Mouse (Mus musculus): ENCODE results near the gene Phlpp2. TPM values are rescaled to one million over a fixed set of nuclear protein-coding genes. Genes with fewer than 3 reads are reported as not detected.
"Not testable (repeated sequence)": the region's sequence is repeated elsewhere in the genome, so short reads cannot be mapped to it uniquely, and the experiment has no call there.

Gene Phlpp2
- total RNA-seq (2021): 1 to 10 TPM; 6.0 to 6.5 TPM

DNA sequence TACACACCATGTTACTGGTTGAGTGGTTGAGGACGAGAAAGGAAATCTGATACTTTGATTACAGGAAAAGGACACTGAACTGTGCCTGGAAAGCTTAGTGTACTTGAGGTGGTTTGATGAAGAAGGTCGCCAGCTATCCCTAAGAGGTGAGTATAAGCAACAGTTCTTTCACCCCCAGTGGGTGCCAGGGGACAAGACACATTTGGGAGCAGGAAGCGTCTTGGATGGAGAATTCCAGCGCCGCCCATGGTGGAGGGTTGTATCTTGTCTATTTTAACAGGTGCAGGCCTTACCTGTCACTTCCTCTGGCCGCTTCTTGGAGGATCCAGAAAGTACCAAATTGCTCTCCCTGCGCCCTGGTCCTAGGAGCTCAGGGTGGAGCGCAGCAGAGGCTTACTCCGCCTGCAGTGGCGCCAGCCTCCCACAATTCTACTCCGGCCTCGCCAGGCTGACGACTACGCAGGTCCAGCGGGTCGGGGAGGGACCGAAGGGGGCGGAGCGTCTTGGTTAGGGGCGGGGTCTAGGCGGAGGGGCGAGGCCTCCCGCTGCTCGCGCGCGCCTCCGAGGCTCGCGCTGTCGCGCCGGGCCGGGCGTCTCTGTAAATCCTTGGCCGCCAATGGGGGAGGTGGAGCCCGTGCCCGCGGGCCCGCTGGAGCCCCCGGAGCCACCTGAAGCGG is at the start of gene Phlpp2:
Gene Phlpp2 (plus strand): TSS at position 540 of the 677 bp plus-strand sequence.
- DNase-seq: peak; percentile 99

DNA sequence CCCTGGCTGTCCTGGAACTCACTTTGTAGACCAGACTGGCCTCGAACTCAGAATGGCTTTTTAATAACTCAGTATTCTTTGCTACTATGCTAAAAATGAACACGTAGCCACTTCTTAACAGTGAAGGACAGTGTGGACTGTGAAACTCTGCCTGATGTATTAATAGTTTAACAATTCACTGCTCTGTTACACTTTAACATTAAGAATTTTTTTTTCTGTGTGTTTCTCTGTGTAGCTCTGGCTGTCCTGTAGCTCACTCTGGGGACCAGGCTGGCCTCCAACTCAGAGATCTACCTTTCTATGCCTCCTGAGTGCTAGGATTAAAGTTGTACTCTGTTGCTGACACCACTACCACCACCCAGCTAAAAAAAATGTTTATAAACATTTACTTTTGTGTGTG is 44.8 kb upstream of the Phlpp2 start:
- DNase-seq: no peak

DNA sequence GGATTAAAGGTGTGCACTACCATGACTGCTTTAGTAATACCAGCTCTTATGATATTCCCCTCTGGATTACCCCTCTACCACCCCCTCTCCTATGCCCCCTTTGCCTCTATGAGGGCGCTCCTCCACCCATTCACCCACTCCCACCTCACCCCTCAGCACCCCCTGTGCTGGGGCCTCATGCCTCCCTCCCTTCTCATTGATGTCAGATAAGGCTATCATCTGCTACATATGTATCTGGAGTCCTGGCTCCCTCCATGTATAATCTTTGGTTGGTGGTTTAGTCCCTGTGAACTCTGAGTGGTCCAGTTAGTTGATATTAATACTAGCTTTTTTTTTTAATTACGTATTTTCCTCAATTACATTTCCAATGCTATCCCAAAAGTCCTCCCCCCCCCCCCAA is 28.5 kb upstream of the Phlpp2 start:
- DNase-seq: no peak

DNA sequence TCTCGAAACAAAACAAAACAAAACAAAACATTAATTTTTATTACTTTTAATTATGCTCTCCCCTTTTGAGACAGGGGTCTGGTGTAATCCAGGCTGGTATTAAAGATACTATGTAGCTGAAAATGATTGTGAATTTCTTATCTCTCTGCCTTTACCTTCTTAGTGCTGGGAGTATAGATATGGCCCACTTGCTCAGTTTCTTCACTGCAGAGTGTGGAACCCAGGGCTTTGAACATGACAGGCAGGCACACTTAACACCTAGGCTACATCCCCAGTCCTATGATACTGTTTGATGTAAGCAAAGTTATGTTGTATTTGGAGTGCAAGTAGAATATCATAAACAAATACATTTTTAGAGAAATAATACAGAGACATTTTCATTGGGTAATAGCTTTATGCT is 25.9 kb upstream of the Phlpp2 start:
- no peak for DNase-seq

DNA sequence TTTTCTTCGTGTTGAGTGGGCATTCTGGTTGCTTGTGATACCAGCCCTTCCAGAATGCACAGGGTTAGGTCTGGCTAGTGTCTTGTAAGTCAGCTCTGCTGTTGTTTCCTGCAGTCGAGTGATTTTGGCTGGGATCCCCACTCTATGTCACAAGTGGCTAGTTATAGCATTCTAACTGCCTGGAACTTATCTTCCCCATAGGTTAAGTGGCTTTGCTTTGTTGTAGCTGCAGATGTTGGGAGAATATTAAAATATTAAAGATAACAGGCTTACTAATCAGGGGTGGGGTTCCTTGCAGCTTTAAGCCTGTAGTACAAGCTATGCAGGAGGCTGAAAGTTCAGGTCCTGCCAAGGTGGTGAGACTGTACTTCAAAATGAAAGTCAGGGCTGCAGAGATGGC is 20.5 kb upstream of the Phlpp2 start:
- no peak for DNase-seq

DNA sequence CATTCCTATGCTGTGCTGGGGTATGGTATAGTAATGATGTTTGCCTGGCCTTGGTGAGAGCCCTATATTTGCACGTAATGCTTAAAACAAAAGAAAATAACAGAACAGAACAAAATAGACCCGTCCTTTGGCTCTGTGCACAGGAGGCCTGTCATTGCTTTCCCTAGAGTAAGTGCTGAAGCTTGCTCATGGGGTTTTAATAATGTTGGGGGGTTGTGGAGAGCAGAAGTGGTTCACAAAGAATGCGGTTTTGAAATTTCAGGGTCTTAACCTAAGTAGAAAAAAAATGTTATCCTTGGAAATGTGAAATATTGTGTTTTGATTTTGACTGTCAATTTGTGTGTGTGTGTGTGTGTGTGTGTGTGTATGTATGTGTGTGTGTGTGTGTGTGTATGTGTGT is 19.4 kb upstream of the Phlpp2 start:
- no peak for DNase-seq

DNA sequence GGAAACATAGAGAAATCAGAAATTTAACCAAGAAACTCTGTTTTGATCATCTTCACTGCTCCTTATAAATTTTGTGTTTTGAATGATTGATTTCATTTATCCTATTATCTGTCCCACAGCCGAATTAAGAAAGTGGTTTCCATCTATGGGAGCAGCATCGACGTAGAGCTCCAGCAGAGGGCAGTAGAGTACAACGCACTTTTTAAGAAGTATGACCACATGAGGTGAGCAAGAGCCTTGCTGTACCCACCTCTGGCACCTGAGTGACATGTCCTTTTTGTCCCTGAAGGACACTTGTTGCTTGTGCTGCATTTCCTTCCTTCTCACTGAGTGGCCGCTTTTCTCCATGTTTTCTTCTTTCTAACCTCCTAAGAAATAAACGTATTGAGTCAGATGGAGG is 14.9 kb upstream of the Phlpp2 start:
- peak; percentile 70 for DNase-seq

DNA sequence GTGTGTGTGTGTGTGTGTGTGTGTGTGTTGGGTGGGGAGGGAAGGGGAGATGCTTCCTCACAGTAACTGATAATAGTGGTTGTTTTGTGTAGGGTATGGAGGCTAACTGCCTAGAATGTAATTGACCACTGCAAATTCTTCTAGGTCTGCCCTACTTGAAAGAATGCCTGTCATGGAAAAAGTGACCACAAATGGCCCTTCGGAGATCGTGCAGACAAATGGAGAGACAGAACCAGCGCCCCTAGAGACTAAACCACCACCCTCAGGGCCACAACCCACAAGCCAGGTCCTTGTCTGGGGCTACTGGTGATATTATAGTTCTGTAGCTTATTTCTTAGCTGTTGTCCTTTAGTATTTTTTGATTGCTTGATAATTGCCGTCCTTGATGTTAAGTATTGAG is 13.8 kb upstream of the Phlpp2 start:
- DNase-seq: no peak

DNA sequence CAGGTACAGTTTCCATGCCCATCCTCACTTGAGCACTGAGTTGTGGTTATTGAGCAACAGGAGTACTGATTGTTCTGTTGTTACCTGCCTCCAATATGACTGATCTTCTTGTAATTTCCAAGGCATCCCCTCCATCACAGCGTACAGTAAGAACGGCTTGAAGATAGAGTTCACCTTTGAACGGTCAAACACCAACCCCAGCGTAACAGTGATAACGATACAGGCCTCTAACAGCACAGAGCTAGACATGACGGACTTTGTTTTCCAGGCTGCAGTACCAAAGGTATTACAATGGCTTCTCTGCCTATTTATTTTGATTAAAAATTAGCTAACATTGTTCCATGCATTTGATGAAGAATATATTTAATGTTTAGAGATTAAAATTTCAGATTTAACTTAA is 12.9 kb upstream of the Phlpp2 start:
- no peak for DNase-seq

DNA sequence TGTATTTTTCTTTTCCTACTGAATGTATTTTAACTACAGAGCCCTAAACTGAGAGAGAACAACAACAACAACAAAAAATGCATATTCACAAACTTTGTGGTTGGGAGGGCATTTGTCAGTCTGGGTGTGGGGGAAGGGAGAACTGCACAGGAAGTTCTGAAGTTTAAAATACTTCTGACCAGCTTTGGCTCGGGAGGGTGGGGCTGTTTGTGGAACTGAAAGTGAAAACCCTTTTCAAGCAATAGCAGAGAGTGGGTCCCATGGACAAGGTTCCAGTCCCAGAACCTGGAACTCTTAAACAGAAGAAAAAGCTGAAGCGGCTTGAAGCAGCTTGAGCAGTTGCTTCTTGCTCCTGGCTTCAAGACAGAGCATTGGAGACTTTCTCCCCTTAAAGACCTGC is 4.9 kb upstream of the Phlpp2 start:
- DNase-seq: peak; percentile 22

DNA sequence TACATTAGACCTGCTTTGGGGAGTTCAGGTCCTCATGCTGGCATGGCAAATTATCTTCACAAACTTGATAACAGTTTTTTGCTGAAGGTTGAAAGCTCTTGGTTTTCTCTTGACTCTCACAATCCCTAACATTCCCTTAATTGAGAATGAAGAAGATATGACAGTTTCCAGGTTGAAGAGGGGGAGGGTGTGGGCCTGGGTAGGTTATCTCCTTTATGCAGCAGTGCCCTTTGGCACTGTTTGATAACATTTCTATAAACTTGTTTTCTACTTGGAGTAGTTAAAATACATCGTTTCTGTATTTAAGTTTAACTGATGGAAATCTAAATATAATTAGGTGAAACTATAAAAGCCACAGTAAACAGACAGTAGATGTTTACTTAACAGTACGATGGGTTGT is 3.5 kb upstream of the Phlpp2 start:
- DNase-seq: no peak

DNA sequence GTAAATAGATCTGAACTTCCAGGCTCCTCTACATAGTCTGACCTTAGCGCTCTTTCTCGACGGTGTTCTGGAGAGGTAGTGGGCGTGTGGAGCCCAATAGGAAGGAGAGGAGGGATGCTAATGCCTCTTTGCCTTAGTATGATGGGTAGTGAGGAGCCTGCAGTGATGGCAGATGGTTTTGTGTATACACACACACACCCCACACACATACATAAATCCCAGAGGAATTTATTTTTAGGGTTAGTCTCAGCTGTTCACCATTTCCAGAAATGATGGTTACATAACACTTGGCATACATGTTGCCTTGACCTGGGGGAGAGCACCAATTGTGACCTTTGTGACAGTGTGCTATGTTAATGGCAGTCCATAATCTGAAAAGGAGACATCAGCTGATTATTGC is 2.8 kb upstream of the Phlpp2 start:
- no peak for DNase-seq

DNA sequence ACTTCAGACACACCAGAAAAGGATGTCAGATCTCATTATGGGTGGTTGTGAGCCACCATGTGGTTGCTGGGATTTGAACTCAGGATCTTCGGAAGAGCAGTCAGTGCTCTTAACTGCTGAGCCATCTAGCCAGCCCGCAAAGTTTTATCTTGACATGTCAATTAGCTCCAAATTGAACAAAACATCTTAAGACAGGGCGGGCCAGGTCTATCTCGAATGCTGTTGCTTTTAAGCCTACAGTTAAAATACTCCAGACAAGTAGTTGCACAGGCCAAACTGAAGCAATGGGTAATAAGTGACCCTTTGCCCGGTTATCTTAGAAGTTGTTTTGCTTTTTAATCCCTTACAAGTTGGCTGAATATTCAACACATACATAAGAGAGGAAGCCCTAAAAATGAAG is 1.7 kb upstream of the Phlpp2 start:
- no peak for DNase-seq

DNA sequence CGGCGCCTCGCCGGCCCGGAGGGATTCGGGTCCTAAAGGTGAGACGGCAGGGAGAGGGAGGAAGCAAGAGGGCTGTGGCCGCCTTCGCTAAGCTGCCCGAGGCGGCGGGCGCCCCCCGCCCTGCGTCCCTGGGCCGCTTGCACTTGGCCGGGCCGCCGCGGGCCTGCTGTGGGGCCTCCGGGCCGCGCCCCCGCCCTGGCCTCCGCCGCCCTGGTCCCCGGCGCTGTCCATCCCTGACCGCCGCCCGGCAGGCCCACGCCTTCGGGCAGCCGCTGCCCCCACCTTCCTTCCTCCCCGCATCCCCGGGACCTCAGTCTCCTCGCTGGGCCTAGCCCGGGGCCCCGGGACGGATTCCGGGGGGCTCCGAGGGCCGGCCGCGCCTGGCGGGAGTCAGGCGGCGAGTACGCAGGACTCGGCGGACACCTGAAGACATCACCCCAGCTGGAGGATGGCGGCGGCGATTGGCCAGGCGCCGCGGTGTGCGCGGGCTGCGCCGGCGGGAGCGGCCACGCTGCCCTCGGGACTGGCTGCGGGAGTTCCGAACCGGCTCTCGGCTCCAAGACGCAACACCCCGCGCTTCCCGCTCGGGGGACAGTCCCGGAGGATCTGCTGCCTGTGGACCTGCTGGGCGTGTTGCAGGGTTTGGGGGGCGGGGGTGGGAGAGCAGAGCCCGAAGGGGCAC is 479 bp downstream of the Phlpp2 start:
- DNase-seq: peak; percentile 53

DNA sequence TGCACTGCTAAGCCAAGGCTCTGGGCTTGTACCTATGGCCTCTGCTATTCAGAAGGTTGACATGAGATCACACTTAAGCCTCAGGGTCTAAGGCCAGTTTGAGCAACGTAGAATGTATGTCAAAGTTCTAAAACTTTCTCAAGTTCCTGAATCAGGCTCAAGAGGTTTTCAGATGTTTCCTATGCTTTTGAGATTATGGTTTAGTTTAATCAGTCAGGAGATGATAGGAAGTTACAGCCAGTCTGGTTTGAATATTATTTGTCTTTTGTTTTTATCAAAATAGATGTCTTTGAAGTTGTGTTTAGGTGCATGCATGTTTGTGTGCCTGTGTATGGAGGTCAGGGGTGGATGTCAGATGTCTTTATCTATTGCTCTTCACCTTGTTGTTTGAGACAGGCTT is 2.7 kb downstream of the Phlpp2 start:
- DNase-seq: no peak

DNA sequence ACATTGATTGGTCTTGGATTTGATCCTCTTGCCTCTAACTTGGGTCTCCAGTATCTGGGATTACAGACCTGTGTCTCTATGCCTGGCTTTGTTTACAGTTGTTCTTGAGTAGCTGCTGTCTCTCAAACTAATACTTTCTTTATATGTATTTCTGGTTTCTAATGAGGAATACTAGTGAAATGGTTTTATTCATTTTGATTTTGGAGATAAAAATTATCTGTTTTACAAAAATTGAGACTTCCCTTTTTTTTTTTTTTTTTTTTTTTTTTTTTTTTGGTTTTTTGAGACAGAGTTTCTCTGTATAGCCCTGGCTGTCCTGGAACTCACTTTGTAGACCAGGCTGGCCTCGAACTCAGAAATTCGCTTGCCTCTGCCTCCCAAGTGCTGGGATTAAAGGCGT is 5.5 kb downstream of the Phlpp2 start:
- not testable (repeated sequence) for DNase-seq

DNA sequence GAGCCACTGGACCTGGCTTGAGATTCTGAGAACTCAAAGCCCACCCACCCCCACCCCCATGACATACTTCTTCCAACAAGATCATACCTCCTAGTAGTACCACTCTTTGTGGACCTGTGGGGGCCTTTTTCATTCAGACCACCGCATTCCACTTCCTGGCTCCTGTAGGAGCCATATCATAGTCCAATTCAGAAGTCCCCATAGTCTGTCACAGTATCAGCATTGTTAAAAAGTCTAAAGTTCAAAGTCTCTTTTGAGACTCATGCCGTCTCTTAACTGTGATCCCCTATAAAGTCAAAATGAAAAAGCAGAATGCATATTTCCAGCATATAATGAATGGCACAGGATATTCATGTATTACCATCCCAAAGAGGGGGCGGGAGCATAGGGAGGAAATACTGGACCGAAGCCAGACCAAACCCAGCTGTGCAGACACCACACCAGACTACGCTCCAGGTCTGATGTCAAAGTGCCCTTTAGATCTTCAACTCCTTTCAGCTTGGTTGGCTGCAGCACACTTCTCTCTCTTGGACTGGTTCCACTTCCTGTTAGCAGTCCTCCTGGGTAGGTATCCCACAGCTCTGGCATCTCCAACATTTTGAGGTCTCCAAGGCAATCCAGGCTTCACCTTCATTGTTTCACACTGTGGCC is 11.8 kb downstream of the Phlpp2 start:
- peak; percentile 13 for DNase-seq

DNA sequence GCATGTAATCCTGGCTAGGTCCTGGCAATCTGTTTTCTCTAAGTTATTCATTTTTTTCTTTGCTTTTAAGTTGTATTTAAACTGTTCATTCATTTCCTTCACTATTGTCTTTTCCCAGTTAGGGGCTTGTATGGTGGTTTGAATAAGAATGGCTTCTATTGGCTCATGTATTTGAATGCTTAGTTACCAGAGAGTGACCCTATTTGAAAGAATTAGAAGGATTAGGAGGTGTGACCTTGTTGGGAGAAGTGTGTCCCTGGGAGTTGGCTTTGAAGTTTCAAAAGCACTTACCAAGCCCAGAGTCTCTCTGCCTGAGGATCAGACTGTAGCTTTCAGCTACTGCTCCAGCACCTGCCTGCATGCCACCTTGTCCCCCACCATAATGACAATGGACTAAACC is 17.0 kb downstream of the Phlpp2 start:
- no peak for DNase-seq

DNA sequence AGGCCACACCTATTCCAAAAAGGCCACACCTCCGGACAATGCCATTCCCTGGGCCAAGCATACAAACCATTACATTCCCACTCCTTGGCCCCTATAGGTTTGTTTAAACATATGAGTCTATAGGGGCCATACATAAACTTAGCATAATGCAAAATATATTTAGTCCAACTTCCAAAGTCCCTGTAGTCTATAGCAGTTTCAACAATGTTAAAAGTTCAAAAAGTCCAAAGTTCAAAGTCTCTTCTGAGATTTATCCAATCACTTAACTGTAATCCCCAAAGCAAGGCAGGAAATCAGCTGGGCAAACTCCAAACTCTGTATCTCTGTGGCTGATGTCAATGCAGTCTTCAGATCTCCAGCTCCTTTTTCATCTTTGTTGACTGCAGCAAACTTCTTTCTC is 20.9 kb downstream of the Phlpp2 start:
- DNase-seq: no peak

DNA sequence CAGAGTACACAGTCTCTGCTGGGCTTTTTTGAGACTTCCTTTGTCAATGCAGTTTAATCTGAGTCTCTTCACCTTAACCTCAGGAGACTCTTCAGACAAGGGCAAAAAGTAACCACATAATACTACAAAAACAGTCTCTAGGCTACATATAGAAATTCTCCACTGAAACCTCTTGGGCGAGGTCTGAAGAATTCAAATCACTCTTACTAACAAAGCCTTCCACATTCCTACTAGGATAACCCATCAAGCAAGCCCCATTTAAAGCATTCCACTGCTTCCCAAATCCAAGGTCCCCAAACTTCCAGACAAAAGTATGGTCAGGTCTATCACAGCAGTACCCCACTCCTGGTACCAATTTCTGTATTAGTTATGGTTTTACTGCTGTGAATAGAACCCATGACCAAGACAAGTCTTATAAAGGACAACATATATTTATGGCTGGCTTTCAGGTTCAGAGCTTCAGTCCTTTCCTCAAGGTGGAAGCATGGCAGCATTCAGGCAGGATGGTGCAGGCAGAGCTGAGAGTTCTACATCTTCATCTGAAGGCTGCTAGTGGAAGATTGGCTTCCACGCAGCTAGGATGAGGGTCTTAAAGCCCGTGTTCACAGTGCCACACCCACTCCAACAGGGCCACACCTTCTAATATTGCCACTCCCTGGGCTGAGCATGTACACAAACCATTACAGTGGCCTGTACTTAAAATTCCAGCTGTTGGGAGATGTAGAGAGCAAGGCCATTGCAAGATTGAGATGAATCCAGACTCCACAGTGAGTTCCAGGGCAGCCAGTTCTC is 22.6 kb downstream of the Phlpp2 start:
- DNase-seq: no peak

DNA sequence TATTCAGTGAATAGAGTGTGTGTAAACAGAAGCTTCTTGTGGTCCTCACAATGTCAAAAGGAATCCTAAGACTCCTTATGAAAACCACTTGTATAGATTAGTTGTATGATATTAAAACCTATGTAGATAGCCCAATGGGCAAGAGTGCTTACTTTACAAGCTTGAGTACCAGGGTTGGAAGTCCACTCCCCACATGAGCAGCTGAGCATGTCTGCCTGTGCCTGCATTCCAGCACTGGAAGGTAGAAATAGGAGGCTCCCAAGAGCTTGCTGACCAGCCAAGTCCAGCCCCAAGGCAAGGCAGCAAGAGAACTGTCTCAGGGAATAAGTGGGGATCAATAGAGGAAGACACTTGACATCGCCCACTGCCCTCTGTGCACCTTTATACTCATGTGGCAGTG is 26.3 kb downstream of the Phlpp2 start:
- no peak for DNase-seq

DNA sequence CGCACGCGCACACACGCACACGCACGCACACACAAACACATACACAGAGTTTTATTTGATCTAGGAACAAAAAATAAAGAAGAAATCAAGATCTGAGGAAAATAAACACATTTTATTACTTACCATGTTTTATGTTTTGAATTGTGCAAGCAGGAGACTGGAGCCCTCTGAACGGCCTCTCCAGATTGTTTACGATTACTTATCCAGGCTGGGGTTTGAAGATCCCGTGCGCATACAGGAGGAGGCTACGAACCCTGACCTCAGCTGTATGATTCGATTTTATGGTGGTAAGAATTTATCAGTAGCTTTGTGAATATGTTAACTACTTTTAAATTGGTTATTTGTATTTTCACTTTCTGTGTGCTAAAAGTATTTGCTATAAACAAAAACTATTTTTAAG is 27.0 kb downstream of the Phlpp2 start:
- DNase-seq: no peak

DNA sequence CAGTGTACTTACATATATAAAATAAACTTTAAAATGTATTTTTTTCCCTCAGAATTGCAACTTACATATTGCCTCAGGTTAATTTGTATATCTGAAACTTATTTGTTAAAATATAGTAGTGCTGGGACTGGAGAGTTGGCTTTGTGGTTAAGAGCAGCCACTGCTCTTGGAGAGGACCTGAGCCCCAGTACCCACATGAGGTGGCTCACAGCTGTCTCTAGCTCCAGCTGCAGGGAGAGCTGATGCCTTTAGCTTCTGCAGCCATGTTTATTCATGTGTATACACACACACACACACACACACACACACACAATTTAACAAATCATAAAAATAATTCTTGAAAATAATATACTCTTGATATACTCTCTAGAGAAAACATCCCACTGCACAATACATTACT is 34.0 kb downstream of the Phlpp2 start:
- no peak for DNase-seq

Measured in heart, postnatal 4 days (tissue).